Mouse (Mus musculus) left cerebral cortex, postnatal 36 days (tissue): ENCODE results near the gene Cnbp. TPM values are rescaled to one million over a fixed set of nuclear protein-coding genes. Genes with fewer than 3 reads are reported as not detected.

Source experiments
- DNase-seq, 2 experiments: peaks; one replicate each; pipeline ENCODE4 v3.0.0; 2021 to 2022; ENCODE audit warnings: low spot score in 2 of 2, mixed read lengths in 1 of 2
- intact Hi-C: fragments of 180-260 bp; cut with DNase I; formaldehyde crosslinking; loops from one replicate; pipeline ENCODE4 v1.15.1; 2025
- total RNA-seq, 2 experiments: library from RNA; stranded (reverse); gene quantifications; 2 replicates each; pipeline ENCODE4 v1.2.3; 2021

Cnbp gene
- total RNA-seq, result 100 to 1,000 TPM; 248 to 250 TPM

DNA sequence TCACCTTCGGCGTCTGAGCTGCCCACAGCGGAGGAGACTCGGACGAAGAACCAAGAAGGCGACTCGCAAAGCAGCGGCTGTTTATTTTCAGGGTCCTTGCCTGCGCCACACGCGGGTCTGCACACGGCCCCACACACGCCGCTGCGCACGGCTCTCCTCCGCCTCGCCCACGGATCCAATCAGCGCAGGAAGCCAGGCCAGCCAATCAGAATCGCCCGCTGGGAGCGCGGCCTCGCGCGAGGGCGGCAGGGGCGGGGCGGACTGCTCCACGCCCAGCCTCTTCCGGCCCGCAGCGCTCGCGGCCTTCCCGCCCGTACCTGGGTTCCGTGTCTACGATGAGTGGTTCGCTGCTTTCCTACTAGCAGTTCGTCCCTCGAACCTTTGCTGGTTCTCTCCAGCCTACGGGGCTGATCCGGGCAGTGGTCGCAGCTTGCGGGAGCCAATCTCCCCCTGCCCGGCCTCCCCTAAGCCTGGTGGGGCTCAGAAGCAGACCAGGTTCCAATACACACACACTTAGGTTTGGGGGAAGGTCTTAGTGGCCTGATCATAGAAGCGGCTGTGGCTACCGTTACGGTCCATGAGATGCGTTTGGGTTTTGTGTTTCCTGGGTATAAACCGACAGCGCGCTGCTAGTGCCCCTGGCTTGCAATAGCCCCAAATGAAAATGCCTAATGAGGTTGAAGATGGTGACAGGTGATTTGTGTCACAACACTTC is at the start of gene Cnbp:
Gene Cnbp, minus strand, starts transcription at position 207 of the 715 bp plus-strand sequence.
- intact Hi-C loops, result loop anchor here (1.0 to 2.0 kb wide), 2 partner anchors 13 to 36 kb away; partner anchors contain the start of genes Copg1 and Isy1
- DNase-seq, result peak; percentile 97 to 98

GRCm38 (mm10) chr6:87898028-87898427 is 47.1 kb upstream of the Cnbp start:
- intact Hi-C loops, result no loop called here
- DNase-seq, result no peak

- DNase-seq, result no peak
- intact Hi-C loops, result no loop called here
These were observed 43.0 kb upstream of the Cnbp start for GRCm38 (mm10) chr6:87893931-87894330.

GRCm38 (mm10) chr6:87887594-87888233 is 36.8 kb upstream of the Cnbp start, which contains the start of gene Copg1:
Gene Copg1, plus strand, starts transcription at chr6:87887814.
- intact Hi-C loops, result loop anchor here (2.0 to 5.0 kb wide), 3 partner anchors 37 to 105 kb away; partner anchors contain the start of genes Cnbp, Gm45140 and Isy1
- DNase-seq, result peak; percentile 100

GRCm38 (mm10) chr6:87886721-87887120 is 35.8 kb upstream of the Cnbp start:
- no peak for DNase-seq
- intact Hi-C loops, result loop anchor here (2.0 to 5.0 kb wide), 3 partner anchors 36 to 106 kb away; partner anchors contain the start of genes Cnbp, Gm45140 and Isy1

GRCm38 (mm10) chr6:87882816-87883215 is 31.9 kb upstream of the Cnbp start:
- intact Hi-C loops, result no loop called here
- peak; percentile 80 to 84 for DNase-seq

DNA sequence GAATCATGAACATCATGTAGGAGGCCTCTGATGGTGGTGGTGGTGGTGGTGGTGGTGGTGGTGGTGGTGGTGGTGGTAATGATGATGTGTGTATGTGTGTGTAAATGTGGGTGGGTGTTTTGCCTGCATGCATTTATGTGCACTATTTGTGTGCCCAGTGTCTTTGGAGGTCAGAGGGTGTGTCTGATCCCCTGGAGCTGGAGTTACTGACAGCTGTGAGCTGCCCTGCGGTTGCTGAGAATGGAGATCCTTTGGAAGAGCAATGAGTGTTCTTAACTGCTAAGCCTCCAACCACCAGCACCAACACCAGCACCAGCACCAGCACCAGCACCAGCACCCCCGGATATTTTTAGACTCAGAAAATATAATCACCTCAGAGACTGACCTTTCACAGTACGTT is 31.3 kb upstream of the Cnbp start:
- intact Hi-C loops, result no loop called here
- DNase-seq, result no peak

GRCm38 (mm10) chr6:87879628-87880027 is 28.7 kb upstream of the Cnbp start:
- no peak for DNase-seq
- intact Hi-C loops, result no loop called here

DNA sequence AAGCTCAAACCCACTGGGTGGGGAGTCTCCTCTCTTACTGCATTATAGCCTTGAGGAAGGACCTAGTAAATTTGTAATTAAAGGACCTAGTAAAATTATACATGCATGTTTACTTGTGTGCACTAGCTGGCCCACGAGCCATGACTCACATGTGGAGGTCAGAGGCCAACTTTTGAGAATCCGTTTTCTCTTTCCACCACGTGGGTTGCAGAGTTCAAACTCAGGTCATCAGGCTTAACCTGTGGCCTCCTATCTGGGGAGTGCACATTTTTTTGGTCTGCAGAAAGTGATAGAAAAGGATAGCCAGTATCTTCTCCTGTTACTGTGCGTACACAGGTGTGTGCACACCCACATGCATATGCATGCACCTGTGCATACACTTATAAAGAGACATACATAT is 28.1 kb upstream of the Cnbp start:
- intact Hi-C loops, result no loop called here

DNA sequence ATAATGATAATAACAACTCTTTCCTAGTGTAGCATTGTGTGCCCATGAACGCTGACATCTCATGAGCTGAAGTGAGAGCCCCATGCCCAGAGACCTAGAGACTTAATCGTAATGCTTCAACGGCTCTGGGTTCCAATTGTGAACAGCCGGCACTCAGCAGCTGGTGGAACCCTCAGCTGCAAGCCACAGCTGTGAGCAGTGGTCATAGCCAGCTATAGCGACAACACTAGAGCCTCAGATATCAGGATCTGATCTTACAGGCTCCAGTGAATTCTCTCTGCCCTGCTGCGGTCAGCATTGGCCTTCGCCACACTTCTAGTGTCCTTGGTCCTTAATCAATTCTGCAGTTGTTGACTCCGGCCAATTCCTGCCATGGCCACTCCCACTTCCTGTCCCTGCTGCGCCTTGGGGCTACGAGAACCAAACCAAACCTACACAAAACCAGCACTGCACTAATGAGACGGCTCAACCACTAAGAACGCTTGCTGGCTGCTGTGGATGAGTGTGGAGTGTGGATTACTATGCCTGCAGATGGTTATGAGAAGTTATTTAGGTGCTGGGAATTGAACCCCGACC is 25.2 kb upstream of the Cnbp start:
- DNase-seq, result no peak
- intact Hi-C loops, result no loop called here

More for the DNA sequence above, 28.1 kb upstream of the Cnbp start:
- DNase-seq, result no peak

DNA sequence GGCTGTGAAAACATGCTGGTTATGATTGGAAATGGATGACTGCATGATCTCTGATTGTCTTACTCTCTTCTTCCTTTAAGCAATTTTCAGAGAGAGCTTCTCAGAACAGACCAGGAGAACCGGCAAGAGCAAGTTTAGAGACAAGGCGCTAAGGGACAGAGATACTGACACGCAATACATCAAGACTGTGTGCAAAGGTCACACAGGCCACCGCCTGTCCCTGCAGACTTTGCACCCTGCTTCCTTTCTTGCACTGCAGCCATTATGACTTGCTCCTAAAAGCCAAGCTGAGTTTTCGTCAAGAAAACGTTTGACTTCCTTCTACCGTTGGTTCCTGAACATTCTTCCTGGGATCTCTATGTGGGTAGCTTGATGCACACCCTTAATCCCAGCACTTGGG is 24.7 kb upstream of the Cnbp start:
- DNase-seq, result no peak
- intact Hi-C loops, result no loop called here

DNA sequence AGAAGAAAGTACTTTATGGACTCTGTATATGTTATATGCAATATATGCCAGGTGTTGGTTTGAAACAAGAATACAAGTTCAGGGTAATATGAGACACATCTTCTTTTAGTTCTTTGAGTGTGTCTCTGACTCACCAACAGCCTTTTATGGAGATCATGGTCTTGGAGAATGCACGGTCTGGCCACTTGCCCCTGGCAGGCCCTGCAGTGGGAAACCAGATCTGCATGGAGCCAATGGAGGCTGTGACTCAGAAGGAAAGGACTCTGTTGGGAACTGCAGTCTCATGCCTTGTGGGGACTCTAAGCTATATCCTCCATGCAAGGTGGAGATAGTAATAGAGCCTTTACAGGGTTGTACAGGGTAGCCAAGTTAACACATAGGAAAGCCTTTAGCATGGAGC is 24.2 kb upstream of the Cnbp start:
- intact Hi-C loops, result no loop called here
- DNase-seq, result no peak

- intact Hi-C loops, result no loop called here
These were observed 23.1 kb upstream of the Cnbp start for GRCm38 (mm10) chr6:87873963-87874362.

GRCm38 (mm10) chr6:87873104-87873503 is 22.2 kb upstream of the Cnbp start:
- intact Hi-C loops, result no loop called here
- DNase-seq, result no peak

More at GRCm38 (mm10) chr6:87873963-87874362, 23.1 kb upstream of the Cnbp start:
- no peak for DNase-seq

GRCm38 (mm10) chr6:87871240-87871639 is 20.3 kb upstream of the Cnbp start:
- DNase-seq, result no peak
- intact Hi-C loops, result no loop called here

- DNase-seq, result no peak
- intact Hi-C loops, result no loop called here
These were observed 19.5 kb upstream of the Cnbp start for GRCm38 (mm10) chr6:87870440-87870839.

DNA sequence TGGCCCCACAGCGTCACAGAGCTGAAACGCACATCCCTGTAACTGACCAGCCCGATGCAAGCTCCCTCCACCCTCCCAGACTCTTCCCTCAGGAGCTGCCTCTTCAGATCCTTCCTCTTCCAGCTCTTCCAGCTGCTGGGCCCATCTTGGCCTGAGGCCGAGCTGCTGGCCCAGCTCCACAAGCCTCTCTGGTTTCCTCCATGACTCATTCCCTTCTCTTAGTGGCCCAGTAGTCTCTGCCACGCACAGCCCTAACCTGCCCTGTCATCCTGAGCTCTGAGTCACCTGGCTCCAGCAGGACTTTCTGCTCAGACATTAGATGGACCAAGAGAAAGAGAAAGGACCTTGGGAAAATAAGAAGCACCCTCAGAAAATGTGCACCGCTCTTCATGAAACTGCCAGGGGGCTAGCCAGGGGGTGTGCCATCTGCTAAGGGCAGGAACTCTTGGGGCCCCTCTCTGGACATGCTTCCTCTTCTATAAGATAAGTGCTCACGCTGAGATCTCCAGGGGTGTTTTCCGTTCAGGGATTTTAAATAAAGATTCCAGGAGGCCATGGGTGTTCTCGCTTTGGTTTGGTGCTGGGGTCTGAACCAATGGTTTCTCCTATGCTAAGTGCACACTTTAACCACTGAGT is 18.1 kb upstream of the Cnbp start:
- intact Hi-C loops, result no loop called here
- DNase-seq, result peak in 1 of 2 experiments; percentile 30

DNA sequence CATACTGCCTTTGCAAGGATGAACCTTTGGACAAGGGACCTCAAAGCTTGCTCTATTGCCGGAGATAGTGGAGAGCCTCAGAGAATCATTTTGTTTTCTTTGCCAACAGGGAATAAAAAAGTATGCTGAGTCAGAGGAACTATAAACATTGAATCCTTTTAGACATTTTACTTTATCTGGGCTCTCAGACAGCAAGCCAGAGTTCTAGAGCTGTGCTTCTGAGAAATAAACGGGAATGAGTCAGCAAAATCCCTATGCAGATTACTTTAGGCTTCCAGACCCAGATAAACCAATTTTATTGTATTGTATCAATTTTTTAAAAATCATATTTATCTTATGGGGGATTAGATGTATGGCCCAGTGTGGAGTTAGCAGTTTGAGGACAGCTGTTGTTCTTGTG is 16.4 kb upstream of the Cnbp start:
- intact Hi-C loops, result no loop called here
- no peak for DNase-seq

- DNase-seq, result no peak
- intact Hi-C loops, result no loop called here
These were observed 15.3 kb upstream of the Cnbp start for GRCm38 (mm10) chr6:87866211-87866610.

- DNase-seq, result peak in 1 of 2 experiments; percentile 24
- intact Hi-C loops, result no loop called here
These were observed 6.2 kb upstream of the Cnbp start for GRCm38 (mm10) chr6:87857071-87857470.
